Mouse (Mus musculus) forebrain, postnatal 0 days (tissue): ENCODE data around the gene Slc12a6. TPM values are rescaled to one million over a fixed set of nuclear protein-coding genes. Genes with fewer than 3 reads are reported as not detected.

Source experiments
- ATAC-seq: fragments of 200-750 bp; cut with Nextera tagmentation; 2 replicates; pipeline ENCODE4 v1.8.0; 2017; ENCODE audit warnings: mild to moderate bottlenecking, moderate library complexity
- DNase-seq: peaks from one replicate; pipeline ENCODE4 v3.0.0-alpha.2; 2015
- H3K27ac ChIP-seq: fragments of 300-500 bp; sonication (generic); 2 replicates; pipeline ENCODE4 v1.5.1; 2014; ENCODE audit warnings: low read depth, mild to moderate bottlenecking, antibody characterized with exemption, low read length, moderate library complexity, mixed read lengths
- H3K27me3 ChIP-seq: fragments of 300-500 bp; sonication (generic); 2 replicates; pipeline ENCODE4 v1.6.1; 2014; ENCODE audit warnings: mild to moderate bottlenecking, low read length, mixed read lengths; ENCODE audit not compliant: insufficient read depth
- H3K36me3 ChIP-seq: fragments of 300-500 bp; sonication (generic); 2 replicates; pipeline ENCODE4 v1.6.1; 2014; ENCODE audit warnings: mild to moderate bottlenecking, moderate library complexity; ENCODE audit not compliant: insufficient read depth
- H3K4me1 ChIP-seq: fragments of 300-500 bp; sonication (generic); 2 replicates; pipeline ENCODE4 v1.6.1; 2014; ENCODE audit warnings: antibody characterized with exemption; ENCODE audit not compliant: insufficient read depth
- H3K4me2 ChIP-seq: fragments of 300-500 bp; sonication (generic); 2 replicates; pipeline ENCODE4 v1.6.1; 2014; ENCODE audit warnings: low read depth, mild to moderate bottlenecking, moderate library complexity
- H3K4me3 ChIP-seq: fragments of 300-500 bp; sonication (generic); 2 replicates; pipeline ENCODE4 v1.5.1; 2014; ENCODE audit warnings: low read depth, low read length, mixed read lengths
- H3K9ac ChIP-seq: fragments of 300-500 bp; sonication (generic); 2 replicates; pipeline ENCODE4 v1.6.1; 2014; ENCODE audit warnings: mild to moderate bottlenecking
- H3K9me3 ChIP-seq: fragments of 300-500 bp; sonication (generic); 2 replicates; pipeline ENCODE4 v1.6.1; 2016; ENCODE audit warnings: low read length
- CTCF ChIP-seq: sonication (generic); IDR thresholded peaks from 2 replicates; pipeline ENCODE4 v1.5.1; 2016; ENCODE audit warnings: antibody characterized with exemption, control low read depth, low read depth
- WGBS: fragments of 180-500 bp; shearing (Covaris S2); extraction: QIAGEN DNeasy Blood & Tissue Kit; methylation state at CpG from one replicate; pipeline ENCODE4 v1.1.7; 2014; 5-methylcytosine and 5-hydroxymethylcytosine counted together
- polyA plus RNA-seq: library from polyadenylated mRNA; unstranded; fragments of >200 nt; fragmentation: Nextera tagmentation; extraction: Ambion mirVana; gene quantifications from 2 replicates; pipeline ENCODE4 v1.2.1, GENCODE M21; 2015
- total RNA-seq: library from RNA; depleted of rRNA; stranded (reverse); fragments of >200 nt; gene quantifications from 2 replicates; pipeline ENCODE4 v1.2.3, GENCODE M21; 2014

Slc12a6 gene
- total and polyA plus RNA-seq, 2 experiments from 2014 or later, result 10.6 to 69.3 TPM

GRCm38 (mm10) chr2:112247323-112247722, 18.3 kb upstream of the Slc12a6 start:
- H3K9ac ChIP-seq, result no peak overlapping the region
- no peak overlapping the region for H3K4me2 ChIP-seq
- no peak overlapping the region for H3K27ac ChIP-seq
- H3K4me3 ChIP-seq, result no peak overlapping the region
- TF ChIP-seq CTCF, result no peak
- WGBS, result 86% methylated on average over 10 of the region's 10 CpGs
- ATAC-seq, result no peak
- H3K4me1 ChIP-seq, result no peaks in the 10 kb centered on the region
- H3K27me3 ChIP-seq, result no peaks in the 10 kb centered on the region
- no peaks in the 10 kb centered on the region for H3K9me3 ChIP-seq
- DNase-seq, result no peak
- H3K36me3 ChIP-seq, result peaks cover 16% of the 10 kb centered on the region

GRCm38 (mm10) chr2:112249780-112250453, 15.7 kb upstream of the Slc12a6 start:
- Histone ChIP-seq H3K36me3 (peaks cover 7% of the 10 kb centered on the region), H3K27ac (no peak overlapping the region), H3K9me3 (no peaks in the 10 kb centered on the region), H3K9ac (no peak overlapping the region), H3K4me3 (no peak overlapping the region), H3K4me2 (no peak overlapping the region), H3K27me3 (no peaks in the 10 kb centered on the region), H3K4me1 (no peaks in the 10 kb centered on the region)
- 92% methylated on average over 10 of the region's 10 CpGs for WGBS
- ATAC-seq (no peak), DNase-seq (no peak)
- no peak for TF ChIP-seq CTCF

- WGBS, result 62% methylated on average over 7 of the region's 7 CpGs
- no peak for TF ChIP-seq CTCF
- H3K9me3 ChIP-seq, result no peaks in the 10 kb centered on the region
- no peak overlapping the region for H3K4me3 ChIP-seq
- no peak overlapping the region for H3K4me2 ChIP-seq
- no peaks in the 10 kb centered on the region for H3K36me3 ChIP-seq
- no peak overlapping the region for H3K27ac ChIP-seq
- ATAC-seq, result no peak
- no peaks in the 10 kb centered on the region for H3K4me1 ChIP-seq
- no peaks in the 10 kb centered on the region for H3K27me3 ChIP-seq
- H3K9ac ChIP-seq, result no peak overlapping the region
- no peak for DNase-seq
Observed at GRCm38 (mm10) chr2:112254675-112255515, 10.7 kb upstream of the Slc12a6 start.

GRCm38 (mm10) chr2:112259241-112259962, 6.2 kb upstream of the Slc12a6 start, which contains the start of gene Nutm1:
Gene Nutm1, minus strand, starts transcription at chr2:112259291.
- peaks cover 11% of the 10 kb centered on the region; the same call in 1 of the 2 replicates for H3K4me1 ChIP-seq
- H3K4me2 ChIP-seq, result no peak within 1 kb of the TSS
- no peaks in the 10 kb centered on the region for H3K9me3 ChIP-seq
- TF ChIP-seq CTCF, result peak; percentile 15; the same call in 1 of the 2 replicates
- no peak within 1 kb of the TSS for H3K4me3 ChIP-seq
- H3K27me3 ChIP-seq, result no peaks in the 10 kb centered on the region
- no peak for ATAC-seq
- no peak within 1 kb of the TSS for H3K27ac ChIP-seq
- DNase-seq, result no peak
- WGBS, result 68% methylated on average over 10 of the region's 10 CpGs
- H3K9ac ChIP-seq, result no peak within 1 kb of the TSS
- no peaks in the 10 kb centered on the region for H3K36me3 ChIP-seq

GRCm38 (mm10) chr2:112261748-112262653, 3.6 kb upstream of the Slc12a6 start, which contains the start of gene Nop10:
Gene Nop10, plus strand, starts transcription at chr2:112261926.
- Histone ChIP-seq H3K36me3 (no peaks in the 10 kb centered on the region), H3K4me3 (peak within 1 kb of the TSS; percentile 60), H3K27ac (peak within 1 kb of the TSS; percentile 60), H3K4me1 (peaks cover 14% of the 10 kb centered on the region; the same call in 1 of the 2 replicates), H3K27me3 (no peaks in the 10 kb centered on the region), H3K9ac (peak within 1 kb of the TSS; percentile 50), H3K9me3 (no peaks in the 10 kb centered on the region), H3K4me2 (peak within 1 kb of the TSS; percentile 53)
- ATAC-seq, result peak; percentile 74
- under 1% methylated on average over 36 of the region's 36 CpGs for WGBS
- TF ChIP-seq CTCF, result peak; percentile 96
- DNase-seq, result peak; percentile 94

GRCm38 (mm10) chr2:112262779-112263295, 2.8 kb upstream of the Slc12a6 start:
- Histone ChIP-seq H3K9ac (peak overlapping the region; percentile 50), H3K4me1 (peaks cover 22% of the 10 kb centered on the region), H3K9me3 (no peaks in the 10 kb centered on the region), H3K36me3 (no peaks in the 10 kb centered on the region), H3K4me3 (peak overlapping the region; percentile 60), H3K4me2 (peak overlapping the region; percentile 53), H3K27ac (no peak overlapping the region), H3K27me3 (no peaks in the 10 kb centered on the region)
- TF ChIP-seq CTCF, result peak; percentile 50; the same call in 1 of the 2 replicates
- 33% methylated on average over 4 of the region's 4 CpGs for WGBS
- DNase-seq, result peak; percentile 39
- ATAC-seq, result no peak
